Mouse (Mus musculus) liver, embryonic 12.5 days (tissue): ENCODE measurements around the gene Ubn2. TPM values are rescaled to one million over a fixed set of nuclear protein-coding genes. Genes with fewer than 3 reads are reported as not detected.

Experiments
- ATAC-seq: fragments of 200-750 bp; cut with Nextera tagmentation; 2 replicates; pipeline ENCODE4 v1.8.0; 2017; ENCODE audit warnings: moderate number of reproducible peaks, mild to moderate bottlenecking, moderate library complexity
- H3K27ac ChIP-seq: fragments of 300-500 bp; sonication (generic); 2 replicates; pipeline ENCODE4 v1.5.1; 2016; ENCODE audit warnings: mild to moderate bottlenecking
- H3K27me3 ChIP-seq: fragments of 300-500 bp; sonication (generic); replicated peaks from 2 replicates; pipeline ENCODE4 v1.6.1; 2016; ENCODE audit warnings: mild to moderate bottlenecking, moderate library complexity
- H3K36me3 ChIP-seq: fragments of 300-500 bp; sonication (generic); 2 replicates; pipeline ENCODE4 v1.6.1; 2016; ENCODE audit warnings: mild to moderate bottlenecking, moderate library complexity
- H3K4me1 ChIP-seq: fragments of 300-500 bp; sonication (generic); 2 replicates; pipeline ENCODE4 v1.6.1; 2016
- H3K4me2 ChIP-seq: fragments of 300-500 bp; sonication (generic); 2 replicates; pipeline ENCODE4 v1.6.1; 2016; ENCODE audit warnings: mild to moderate bottlenecking, moderate library complexity
- H3K4me3 ChIP-seq: fragments of 300-500 bp; sonication (generic); 2 replicates; pipeline ENCODE4 v1.5.1; 2016; ENCODE audit warnings: mild to moderate bottlenecking, moderate library complexity
- H3K9ac ChIP-seq: fragments of 300-500 bp; sonication (generic); 2 replicates; pipeline ENCODE4 v1.6.1; 2016; ENCODE audit warnings: mild to moderate bottlenecking, moderate library complexity
- H3K9me3 ChIP-seq: fragments of 300-500 bp; sonication (generic); replicated peaks from 2 replicates; pipeline ENCODE4 v1.6.1; 2016; ENCODE audit warnings: mild to moderate bottlenecking, moderate library complexity
- WGBS: fragments of 180-500 bp; shearing (Covaris S2); methylation state at CpG from one replicate; pipeline ENCODE4 v1.1.7; 2016; ENCODE audit not compliant: insufficient replicate concordance; 5-methylcytosine and 5-hydroxymethylcytosine counted together
- polyA plus RNA-seq: library from polyadenylated mRNA; unstranded; fragments of >200 nt; fragmentation: Nextera tagmentation; extraction: Ambion mirVana; gene quantifications from 2 replicates; pipeline ENCODE4 v1.2.1, GENCODE M21; 2016

Gene Ubn2
- polyA plus RNA-seq, 1 experiment from 2014 or later, result 10.1 TPM

DNA sequence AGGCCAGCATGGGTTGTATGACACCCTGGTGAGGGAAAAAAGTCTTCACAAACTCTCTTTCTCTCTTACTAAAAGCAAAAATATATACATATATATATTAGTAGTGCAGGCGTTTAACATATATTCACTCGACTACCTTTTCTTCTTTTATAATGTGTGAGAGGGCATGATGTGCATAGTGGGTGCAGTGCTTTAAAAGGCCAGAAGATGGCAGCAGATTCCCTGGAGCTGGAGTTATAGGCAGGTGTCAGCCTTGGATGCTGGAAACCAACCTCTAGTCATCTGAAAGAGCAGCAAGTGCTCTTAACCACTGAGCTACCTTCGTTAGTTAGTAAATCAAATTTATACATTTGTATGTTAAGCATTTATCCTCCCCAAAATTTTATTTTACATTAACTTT is 58.8 kb downstream of the Ubn2 start:
- Histone ChIP-seq H3K27ac (no peak overlapping the region), H3K4me2 (no peak overlapping the region), H3K36me3 (peaks cover 72% of the 10 kb centered on the region), H3K4me1 (no peaks in the 10 kb centered on the region), H3K9me3 (no peaks in the 10 kb centered on the region), H3K4me3 (no peak overlapping the region), H3K27me3 (no peaks in the 10 kb centered on the region), H3K9ac (no peak overlapping the region)
- 64% methylated on average over 3 of the region's 3 CpGs for WGBS
- ATAC-seq, result no peak

DNA sequence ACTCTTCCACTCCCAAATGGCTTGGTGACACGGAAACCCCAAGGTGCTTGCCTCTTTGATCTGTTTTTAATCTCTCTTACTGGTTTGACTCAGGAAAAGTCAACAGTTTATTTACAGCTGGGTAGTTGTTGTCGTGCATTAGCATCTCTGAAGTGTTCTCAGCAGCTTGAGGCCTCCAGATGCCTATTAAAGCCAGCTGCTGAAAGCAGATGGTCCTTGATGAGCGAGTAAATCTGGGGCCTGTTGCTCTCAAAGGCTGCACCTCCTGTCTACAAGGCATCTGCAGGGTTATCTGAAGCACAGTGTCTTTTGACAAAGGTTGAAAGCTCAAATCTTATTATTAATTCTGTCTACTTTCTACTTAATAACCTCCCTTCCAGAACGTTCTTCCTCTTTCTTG is 61.9 kb downstream of the Ubn2 start:
- Histone ChIP-seq H3K4me3 (no peak overlapping the region), H3K36me3 (peaks cover 69% of the 10 kb centered on the region), H3K27ac (no peak overlapping the region), H3K9me3 (no peaks in the 10 kb centered on the region), H3K4me2 (no peak overlapping the region), H3K9ac (no peak overlapping the region), H3K4me1 (no peaks in the 10 kb centered on the region), H3K27me3 (no peaks in the 10 kb centered on the region)
- no peak for ATAC-seq
- 60% methylated on average over 4 of the region's 4 CpGs for WGBS

DNA sequence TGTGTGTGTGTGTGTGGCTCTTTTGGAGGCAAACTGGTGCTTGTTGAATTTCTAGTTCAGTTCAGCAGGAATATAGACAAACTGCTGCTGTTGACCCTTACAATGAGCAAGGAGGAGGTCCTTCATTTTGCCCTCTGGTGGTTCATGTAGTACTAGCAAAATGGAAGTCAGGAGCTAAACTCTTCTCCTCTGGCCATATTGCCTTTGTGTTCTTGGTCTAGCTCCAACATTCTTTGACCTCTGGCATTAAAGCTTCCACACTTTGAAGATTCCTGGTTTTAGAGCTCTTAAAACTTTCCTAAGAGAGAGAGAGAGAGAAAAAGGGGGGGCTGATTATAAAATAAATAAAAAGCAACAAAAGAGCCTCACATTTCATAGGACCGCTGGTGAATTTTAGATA is 78.3 kb downstream of the Ubn2 start:
- no peak for ATAC-seq
- peaks cover 13% of the 10 kb centered on the region for H3K4me1 ChIP-seq
- WGBS, result 90% methylated on average over 1 of the region's 1 CpGs
- H3K9me3 ChIP-seq, result no peaks in the 10 kb centered on the region
- H3K27ac ChIP-seq, result no peak overlapping the region
- H3K9ac ChIP-seq, result no peak overlapping the region
- H3K27me3 ChIP-seq, result no peaks in the 10 kb centered on the region
- H3K4me3 ChIP-seq, result no peak overlapping the region
- no peak overlapping the region for H3K4me2 ChIP-seq
- peaks cover 8% of the 10 kb centered on the region; the same call in 1 of the 2 replicates for H3K36me3 ChIP-seq

DNA sequence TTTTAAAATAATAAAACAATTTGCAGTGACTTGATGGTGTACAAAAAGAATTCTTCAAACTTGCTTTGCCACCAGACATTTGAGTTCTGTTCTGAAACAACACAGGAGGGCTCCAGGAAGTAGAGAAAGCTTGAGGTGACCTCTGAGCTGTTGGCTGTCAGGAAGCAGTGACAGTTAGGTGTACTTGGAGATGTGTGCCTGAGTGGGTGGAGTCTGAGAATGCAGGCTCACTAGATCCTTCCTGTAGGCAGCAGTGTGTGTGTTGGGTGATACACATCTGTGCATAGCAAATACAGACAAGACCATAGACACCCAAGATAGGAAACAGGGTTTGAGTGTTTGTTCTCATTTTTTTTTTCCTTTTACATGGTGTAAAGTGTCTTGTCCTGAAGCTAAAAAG is 79.1 kb downstream of the Ubn2 start:
- ATAC-seq, result peak; percentile 37; the same call in 1 of the 2 replicates

DNA sequence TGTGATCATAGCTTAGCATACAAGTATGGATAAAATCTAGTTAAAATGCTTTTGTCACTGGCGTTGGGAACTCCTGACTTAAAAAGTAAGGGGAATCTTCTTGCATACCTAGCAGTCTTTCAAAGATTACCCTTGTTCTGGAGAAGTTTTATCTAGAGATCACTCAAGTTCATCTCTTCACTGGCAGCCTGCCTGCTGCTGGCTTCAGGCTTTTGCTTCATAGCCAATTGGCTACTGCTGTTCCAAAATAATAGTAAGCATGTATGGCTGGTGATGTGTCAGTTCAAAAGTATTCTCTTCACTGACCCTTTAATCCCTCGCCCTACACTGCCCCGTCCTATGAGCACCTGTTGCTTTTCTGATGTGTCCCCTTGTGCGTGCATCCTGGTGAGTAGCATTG is 81.5 kb downstream of the Ubn2 start:
- H3K36me3 ChIP-seq, result 0 out of 2 replicates have a peak, but pooled peaks cover 2% of the 10 kb centered on the region
- no peak overlapping the region for H3K9ac ChIP-seq
- no peaks in the 10 kb centered on the region for H3K9me3 ChIP-seq
- WGBS, result 88% methylated on average over 4 of the region's 4 CpGs
- peaks cover 13% of the 10 kb centered on the region for H3K4me1 ChIP-seq
- ATAC-seq, result no peak
- no peak overlapping the region for H3K4me3 ChIP-seq
- no peaks in the 10 kb centered on the region for H3K27me3 ChIP-seq
- no peak overlapping the region for H3K27ac ChIP-seq
- no peak overlapping the region for H3K4me2 ChIP-seq

More for the DNA sequence above, 79.1 kb downstream of the Ubn2 start:
- no peaks in the 10 kb centered on the region for H3K27me3 ChIP-seq
- H3K4me3 ChIP-seq, result no peak overlapping the region
- peaks cover 8% of the 10 kb centered on the region; the same call in 1 of the 2 replicates for H3K36me3 ChIP-seq
- H3K4me2 ChIP-seq, result no peak overlapping the region
- H3K9ac ChIP-seq, result no peak overlapping the region
- H3K27ac ChIP-seq, result no peak overlapping the region
- peaks cover 13% of the 10 kb centered on the region for H3K4me1 ChIP-seq
- no peaks in the 10 kb centered on the region for H3K9me3 ChIP-seq

DNA sequence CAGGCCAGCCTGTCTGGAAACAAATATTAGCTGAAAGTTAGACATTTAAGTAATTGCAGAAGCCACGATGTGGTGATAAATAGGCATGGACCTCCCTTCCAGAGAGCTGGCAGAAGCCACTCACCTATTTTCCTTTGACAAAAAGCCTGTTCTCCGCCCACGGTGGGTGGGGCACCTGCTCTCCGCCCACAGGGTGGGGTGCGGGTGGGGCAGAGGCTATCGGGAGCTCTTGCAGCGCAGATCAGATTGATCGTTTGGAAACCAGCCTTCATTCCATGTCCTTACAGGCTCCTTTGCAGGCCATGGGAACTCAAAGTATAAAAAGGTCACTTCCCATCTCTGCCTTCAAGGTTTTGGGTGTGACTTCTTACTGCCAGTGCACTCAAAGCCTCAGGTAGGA is 90.1 kb downstream of the Ubn2 start:
- H3K4me3 ChIP-seq, result peak overlapping the region; percentile 5; the same call in 1 of the 2 replicates
- H3K27me3 ChIP-seq, result no peaks in the 10 kb centered on the region
- H3K9me3 ChIP-seq, result no peaks in the 10 kb centered on the region
- 0 out of 2 replicates have a peak, but pooled peaks have one; percentile 47 for ATAC-seq
- H3K4me2 ChIP-seq, result peak overlapping the region; percentile 51
- no peaks in the 10 kb centered on the region for H3K36me3 ChIP-seq
- 11% methylated on average over 8 of the region's 8 CpGs for WGBS
- H3K27ac ChIP-seq, result no peak overlapping the region
- peaks cover 12% of the 10 kb centered on the region for H3K4me1 ChIP-seq
- no peak overlapping the region for H3K9ac ChIP-seq

DNA sequence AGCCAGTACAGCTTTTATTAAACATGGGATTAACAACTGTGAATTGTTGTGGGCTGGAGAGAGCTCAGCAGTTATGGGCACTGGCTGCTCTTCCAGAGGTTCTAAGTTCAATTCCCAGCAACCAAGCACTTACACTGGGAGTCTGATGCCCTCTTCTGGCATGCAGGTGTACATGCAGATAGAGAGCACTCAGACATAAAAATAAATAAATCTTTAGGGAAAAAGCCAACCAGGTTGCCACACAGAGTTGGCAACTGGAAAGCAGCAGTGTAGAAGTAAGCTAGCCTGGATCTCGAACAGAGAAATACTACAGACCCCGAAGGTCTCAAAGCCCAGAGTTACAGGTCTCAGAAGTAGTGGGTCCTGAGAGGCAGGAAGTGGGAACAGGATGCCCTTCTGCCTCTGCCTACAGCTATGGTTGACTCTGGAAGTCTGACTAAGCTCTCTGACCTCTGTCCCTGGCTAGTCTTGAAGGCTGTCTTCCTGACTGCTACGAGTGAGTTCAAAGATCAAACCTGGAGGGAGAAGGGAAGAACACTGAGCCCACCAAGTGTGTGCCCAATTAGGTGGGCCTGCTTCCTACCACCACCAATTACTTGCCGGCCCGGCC is 97.6 kb downstream of the Ubn2 start:
- no peak overlapping the region for H3K4me3 ChIP-seq

DNA sequence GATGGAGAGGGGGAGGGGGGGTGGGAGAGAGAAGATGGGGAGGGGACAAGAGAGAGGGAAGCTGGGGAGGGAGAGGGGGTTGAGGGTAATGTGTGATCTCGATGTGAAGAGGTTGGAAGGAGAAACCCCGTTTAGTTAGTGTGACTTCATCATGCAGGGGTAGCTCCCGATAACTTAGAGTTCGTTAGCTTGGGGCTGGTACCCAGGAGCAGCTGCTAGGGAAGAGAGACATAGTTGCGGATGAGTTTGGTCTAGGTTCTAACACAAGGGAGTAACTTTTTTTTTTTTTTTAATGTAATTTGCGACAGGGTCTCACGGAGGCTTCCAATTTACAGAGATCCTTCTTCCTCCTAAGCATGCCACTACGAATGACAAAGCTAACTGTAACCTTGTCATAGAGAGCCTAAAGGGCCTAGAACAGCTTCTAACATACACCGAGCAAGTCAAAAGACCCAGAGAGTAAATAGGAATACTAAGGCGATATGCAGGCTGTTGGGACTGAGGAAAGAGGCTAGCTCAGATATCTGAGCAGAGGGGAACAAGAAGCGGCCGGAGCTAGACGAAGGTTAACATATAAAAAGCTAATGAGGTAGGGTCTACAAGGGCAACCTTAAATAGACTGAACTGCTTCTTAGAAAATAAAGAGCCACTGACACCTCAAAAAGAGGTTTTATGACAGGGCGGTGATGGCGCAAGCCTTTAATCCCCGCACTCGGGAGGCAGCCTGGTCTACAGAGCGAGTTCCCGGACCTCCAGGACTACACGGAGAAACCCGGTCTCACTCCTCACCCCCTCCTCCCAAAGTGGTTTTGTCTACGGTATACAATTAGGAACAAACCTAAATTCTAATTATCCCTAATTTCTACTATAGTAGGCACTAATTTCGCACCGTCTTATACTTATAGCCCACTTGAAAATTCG is 99.0 kb downstream of the Ubn2 start:
- Histone ChIP-seq H3K27me3 (no peaks in the 10 kb centered on the region), H3K9ac (peak overlapping the region; percentile 78), H3K4me2 (peak overlapping the region; percentile 83), H3K36me3 (no peaks in the 10 kb centered on the region), H3K4me1 (peaks cover 28% of the 10 kb centered on the region), H3K4me3 (peak overlapping the region; percentile 74), H3K9me3 (no peaks in the 10 kb centered on the region), H3K27ac (peak overlapping the region; percentile 97)
- WGBS, result 8% methylated on average over 25 of the region's 25 CpGs
- ATAC-seq, result peak; percentile 23

More for the DNA sequence above, 97.6 kb downstream of the Ubn2 start:
- H3K36me3 ChIP-seq, result no peaks in the 10 kb centered on the region
- H3K9ac ChIP-seq, result no peak overlapping the region
- H3K9me3 ChIP-seq, result no peaks in the 10 kb centered on the region
- no peak overlapping the region for H3K4me2 ChIP-seq
- 28% methylated on average over 5 of the region's 5 CpGs for WGBS
- H3K27ac ChIP-seq, result no peak overlapping the region
- H3K4me1 ChIP-seq, result peaks cover 28% of the 10 kb centered on the region
- ATAC-seq, result no peak
- no peaks in the 10 kb centered on the region for H3K27me3 ChIP-seq

DNA sequence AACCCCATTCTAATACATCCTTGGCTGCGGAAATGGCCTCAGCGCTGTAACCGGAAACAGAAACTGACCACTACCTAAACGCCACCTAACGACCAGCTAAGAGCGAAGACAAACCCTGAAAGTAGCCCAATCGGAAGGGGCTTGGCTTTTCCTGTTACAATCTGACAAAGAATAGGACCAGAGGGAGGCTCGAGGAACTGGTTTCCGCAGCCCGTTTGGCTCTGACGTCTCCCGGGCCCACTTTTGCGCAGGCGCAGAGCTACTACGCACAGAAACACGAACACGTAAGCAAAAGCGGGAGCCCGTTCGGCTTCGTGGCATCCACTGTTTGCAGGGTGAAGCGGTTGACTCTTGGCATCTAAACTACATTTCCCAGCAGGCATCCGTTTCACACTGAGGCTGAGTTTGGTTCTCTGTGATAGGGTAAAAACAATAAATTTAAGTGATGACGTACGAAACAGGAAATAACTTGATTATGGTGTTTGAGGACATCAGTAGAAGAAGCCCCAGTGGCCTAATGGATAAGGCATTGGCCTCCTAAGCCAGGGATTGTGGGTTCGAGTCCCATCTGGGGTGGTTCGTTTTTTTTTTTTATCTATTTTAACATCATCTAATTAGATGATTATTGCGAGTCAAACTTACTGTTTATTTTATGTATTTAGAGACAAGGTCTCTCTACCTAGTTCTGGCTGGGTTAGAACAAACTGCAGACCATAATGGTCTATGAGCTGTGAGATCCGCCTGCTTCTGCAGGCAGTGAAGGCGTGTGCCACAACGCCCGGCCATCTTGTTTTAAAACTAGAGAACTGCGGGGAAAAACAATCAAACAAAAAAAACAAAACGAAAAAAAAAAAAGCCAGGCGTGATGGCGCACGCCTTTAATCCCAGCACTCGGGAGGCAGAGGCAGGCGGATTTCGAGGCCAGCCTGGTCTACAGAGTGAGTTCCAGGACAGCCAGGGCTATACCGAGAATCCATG is 100.0 kb downstream of the Ubn2 start, which contains the start of gene Fmc1:
Gene Fmc1, plus strand, starts transcription at position 75 of the 978 bp plus-strand sequence.
- Histone ChIP-seq H3K4me1 (peaks cover 28% of the 10 kb centered on the region), H3K27me3 (no peaks in the 10 kb centered on the region), H3K36me3 (no peaks in the 10 kb centered on the region), H3K27ac (peak within 1 kb of the TSS; percentile 97), H3K9me3 (no peaks in the 10 kb centered on the region), H3K9ac (peak within 1 kb of the TSS; percentile 85), H3K4me2 (peak within 1 kb of the TSS; percentile 83), H3K4me3 (peak within 1 kb of the TSS; percentile 74)
- under 1% methylated on average over 41 of the region's 41 CpGs for WGBS
- ATAC-seq, result peak; percentile 86

DNA sequence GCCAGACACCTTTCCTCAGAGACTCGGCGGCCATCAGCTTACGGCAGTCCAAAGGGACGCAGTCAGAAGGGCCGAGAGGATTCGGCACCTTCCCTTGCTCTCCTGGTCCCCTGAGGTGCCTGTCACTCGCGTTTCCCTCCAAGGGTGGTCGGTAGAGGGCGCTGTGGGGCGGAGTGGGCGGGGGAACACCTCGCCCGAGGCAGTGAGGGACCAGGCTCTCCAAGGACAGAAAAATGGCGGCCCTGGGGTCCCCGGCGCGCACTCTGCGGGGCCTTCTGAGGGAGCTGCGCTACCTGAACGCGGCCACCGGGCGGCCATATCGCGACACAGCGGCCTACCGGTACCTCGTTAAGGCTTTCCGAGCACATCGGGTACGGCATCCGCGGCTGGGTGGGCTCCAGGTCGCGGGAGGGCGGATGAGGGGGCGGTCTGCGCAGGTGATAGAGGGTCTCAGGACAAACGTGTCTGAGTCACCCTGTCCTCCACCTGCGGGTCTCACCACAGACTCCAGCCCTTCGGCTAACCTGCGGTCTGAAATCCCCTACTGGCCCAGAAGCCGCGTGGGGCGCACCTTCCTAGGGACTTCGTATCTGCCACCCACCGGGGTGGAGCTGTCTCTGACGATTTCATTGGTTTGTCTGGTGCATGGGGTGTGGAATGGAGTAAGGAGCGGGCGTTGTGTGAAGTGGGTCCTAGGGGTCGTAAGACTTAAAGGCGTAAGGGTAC is 101.1 kb downstream of the Ubn2 start:
- under 1% methylated on average over 53 of the region's 53 CpGs for WGBS
- Histone ChIP-seq H3K9ac (peak overlapping the region; percentile 85), H3K36me3 (peaks cover 3% of the 10 kb centered on the region; the same call in 1 of the 2 replicates), H3K4me3 (peak overlapping the region; percentile 74), H3K27ac (peak overlapping the region; percentile 97), H3K27me3 (no peaks in the 10 kb centered on the region), H3K9me3 (no peaks in the 10 kb centered on the region), H3K4me1 (peaks cover 28% of the 10 kb centered on the region), H3K4me2 (peak overlapping the region; percentile 83)
- ATAC-seq, result peak; percentile 80

DNA sequence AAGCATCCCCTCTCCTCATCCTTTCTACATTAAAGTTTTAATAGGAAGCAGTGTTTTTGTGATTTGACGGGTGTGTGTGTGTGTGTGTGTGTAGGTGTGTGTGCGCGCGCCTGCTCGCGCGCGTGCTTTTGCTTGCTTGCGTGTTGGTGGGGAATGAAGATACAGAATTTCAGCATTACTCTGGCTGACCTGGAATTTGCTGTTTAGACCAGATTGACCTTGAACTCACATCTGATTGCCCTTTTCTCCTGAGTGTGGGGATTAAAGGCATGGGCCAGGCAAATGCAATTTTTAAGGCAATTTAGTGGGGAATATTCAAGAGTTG is 101.6 kb downstream of the Ubn2 start:
- no peaks in the 10 kb centered on the region for H3K9me3 ChIP-seq
- peak overlapping the region; percentile 74 for H3K4me3 ChIP-seq
- peaks cover 8% of the 10 kb centered on the region for H3K36me3 ChIP-seq
- peak overlapping the region; percentile 83 for H3K4me2 ChIP-seq
- peak overlapping the region; percentile 85 for H3K9ac ChIP-seq
- H3K27ac ChIP-seq, result peak overlapping the region; percentile 97
- H3K4me1 ChIP-seq, result peaks cover 28% of the 10 kb centered on the region
- 2% methylated on average over 9 of the region's 9 CpGs for WGBS
- H3K27me3 ChIP-seq, result no peaks in the 10 kb centered on the region
- no peak for ATAC-seq
